Mouse (Mus musculus) E14TG2a.4 (cell line): ENCODE results near the gene Atn1.

Experiments used
- CTCF ChIP-seq: conservative IDR thresholded peaks from 2 replicates; pipeline ENCODE4 v1.5.1; 2014; ENCODE audit warnings: low read length
- NANOG ChIP-seq: IDR thresholded peaks from 2 replicates; pipeline ENCODE4 v1.6.1; 2014; ENCODE audit warnings: borderline replicate concordance, low read length, mixed read lengths
- POU5F1 ChIP-seq: IDR thresholded peaks from 2 replicates; pipeline ENCODE4 v1.6.1; 2014; ENCODE audit warnings: low read length, borderline replicate concordance

DNA sequence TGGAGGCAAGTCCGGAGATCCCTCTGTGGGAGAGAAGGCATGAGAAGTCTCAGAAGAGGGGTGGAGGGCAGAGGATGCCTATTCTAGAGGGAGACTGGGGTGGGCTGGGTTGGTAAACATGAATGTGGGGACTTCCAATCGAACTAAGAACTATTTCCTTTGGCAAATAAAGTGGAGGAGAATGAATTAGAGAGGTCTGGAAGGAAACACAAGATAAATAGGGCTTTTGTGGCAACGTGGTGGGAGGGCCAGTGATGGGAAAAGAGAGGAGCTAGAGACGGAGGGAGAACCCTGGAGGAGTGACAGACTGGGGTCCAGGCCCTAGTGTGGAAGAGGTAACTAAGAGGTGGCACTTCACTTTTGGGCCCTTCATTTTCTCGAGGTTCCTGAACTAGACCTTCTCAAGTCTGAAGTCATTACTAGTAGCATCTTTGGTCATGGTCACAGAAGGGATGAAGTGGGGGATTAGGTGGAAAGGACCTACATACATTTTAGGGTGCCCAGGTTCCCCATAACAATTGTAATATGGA lies 1.1 kb upstream of the Atn1 start:
- no peak for TF ChIP-seq CTCF
- no peak for TF ChIP-seq NANOG
- TF ChIP-seq POU5F1, result no peak
